Mouse (Mus musculus) E14TG2a.4 (cell line): ENCODE measurements at regions not wholly inside any gene's neighbourhood (a gene's known extent, or its start where the extent isn't known, plus 50 kb on each side); places are given as distances from the start of the nearest gene placed in this dataset.

Source experiments
- CTCF ChIP-seq: conservative IDR thresholded peaks from 2 replicates; pipeline ENCODE4 v1.5.1; 2014; ENCODE audit warnings: low read length
- NANOG ChIP-seq: IDR thresholded peaks from 2 replicates; pipeline ENCODE4 v1.6.1; 2014; ENCODE audit warnings: borderline replicate concordance, low read length, mixed read lengths

DNA sequence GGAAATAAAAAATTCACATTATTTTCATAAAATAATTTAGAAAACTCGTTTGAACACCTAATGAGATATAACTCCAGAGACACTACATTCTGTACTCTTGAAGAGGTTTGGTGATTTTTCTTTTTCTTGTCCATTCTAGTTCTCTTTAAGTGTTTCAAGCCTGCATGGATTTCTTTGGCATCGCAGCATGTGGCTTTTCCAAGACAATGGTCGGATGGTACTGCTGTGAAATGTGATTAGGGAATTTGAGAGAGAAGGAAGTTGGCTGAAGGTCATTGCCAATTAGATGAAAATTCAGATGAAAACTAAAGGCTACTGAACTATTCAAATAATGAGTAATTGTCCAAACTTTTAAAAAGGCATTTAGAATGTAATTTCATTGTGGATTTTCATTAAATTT lies 572.2 kb downstream of the Phex start:
- TF ChIP-seq CTCF = no peak
- TF ChIP-seq NANOG = no peak
